Mouse (Mus musculus): ENCODE results near the gene Il13. TPM values are rescaled to one million over a fixed set of nuclear protein-coding genes. Genes with fewer than 3 reads are reported as not detected.

The Il13 gene
- not detected in 2 replicates for total RNA-seq (2012; rRNA removed)
- polyA plus RNA-seq (2012; ENCODE audit: insufficient read depth in 1 of 2, insufficient read length in 2 of 2, low read depth in 1 of 2, low replicate concordance in 2 of 2, missing spikeins in 1 of 2) = not detected

GRCm38 (mm10) chr11:53634556-53634955 lies at the start of gene Il13:
Gene Il13 (minus strand): TSS chr11:53634702.
- Histone ChIP-seq H3K4me3 (ENCODE audit: control insufficient read depth in 1 of 2, insufficient read depth in 1 of 2, low read depth in 2 of 2, low read length in 2 of 2) (no peak within 1 kb of the TSS), H3K79me2 (ENCODE audit: control insufficient read depth, insufficient read depth, low read length, poor library complexity) (no peaks in the 10 kb centered on the region), H3K4me1 (ENCODE audit: control insufficient read depth in 1 of 2, insufficient read depth in 2 of 2, low read length in 2 of 2) (peaks cover 26 to 33% of the 10 kb centered on the region in 2 experiments), H3K27me3 (ENCODE audit: control insufficient read depth in 1 of 2, insufficient read depth in 2 of 2, low read length in 2 of 2) (no peaks in the 10 kb centered on the region), H3K9ac (ENCODE audit: control insufficient read depth, low read depth, low read length, poor library complexity, severe bottlenecking) (no peak within 1 kb of the TSS), H3K27ac (ENCODE audit: control insufficient read depth, low read depth, low read length) (no peak within 1 kb of the TSS), H3K36me3 (ENCODE audit: control insufficient read depth in 1 of 2, insufficient read depth in 2 of 2, low read length in 2 of 2) (peaks cover 0 to 25% of the 10 kb centered on the region in 2 experiments; a peak in 2 of 4 replicates), H3K9me3 (replicated peaks; ENCODE audit: insufficient read depth, low read length) (no peaks in the 10 kb centered on the region)
- DNase-seq (ENCODE audit: low read depth, low spot score) = no peak
- TF ChIP-seq ZNF384 (IDR thresholded peaks at IDR 0.05; ENCODE audit: low read depth, low read length) (peak; percentile 76), EP300 (IDR thresholded peaks at IDR 0.05; ENCODE audit: low read depth in 1 of 2, low read length in 2 of 2) (no peak), RCOR1 (IDR thresholded peaks at IDR 0.05; ENCODE audit: low read depth, low read length) (peak; percentile 51)

DNA sequence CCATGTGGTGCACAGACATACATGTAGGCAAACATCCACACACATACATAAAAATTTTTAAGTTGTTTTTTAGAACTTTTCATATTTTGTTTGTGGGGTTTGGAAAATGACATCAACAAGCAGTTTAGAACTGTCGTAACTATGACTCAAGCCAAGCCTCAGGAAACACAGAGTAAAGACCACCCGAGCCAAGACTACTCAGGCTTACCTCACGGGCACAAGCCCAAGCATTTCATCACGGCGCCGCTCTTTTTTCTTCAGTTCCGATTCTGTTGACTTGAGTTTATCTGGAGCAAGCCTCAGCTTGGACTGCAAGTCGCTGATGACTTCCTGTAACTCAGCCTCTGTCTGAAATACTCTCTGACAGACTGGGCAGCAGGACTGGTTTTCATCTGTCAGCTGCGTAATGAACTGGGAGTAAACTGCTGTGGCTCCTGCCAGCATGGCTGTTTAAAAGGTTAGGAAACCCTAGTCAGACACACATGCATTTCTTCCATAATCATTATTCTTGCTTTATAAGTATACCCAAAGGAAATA lies 48.6 kb upstream of the Il13 start:
- TF ChIP-seq GABPA (IDR thresholded peaks at IDR 0.05; ENCODE audit: low read depth, low read length) (no peak), KAT2A (conservative IDR thresholded peaks at IDR 0.05; ENCODE audit: low read depth, low read length) (no peak), POLR2AphosphoS5 (IDR thresholded peaks at IDR 0.05; ENCODE audit: borderline replicate concordance, low read depth, low read length) (no peak), ZMIZ1 (IDR thresholded peaks at IDR 0.05; ENCODE audit: low read depth, low read length) (no peak), ETS1 (IDR thresholded peaks at IDR 0.05; ENCODE audit: low read depth, low read length) (no peak), USF1 (IDR thresholded peaks at IDR 0.05; ENCODE audit: low read depth, low read length) (no peak), TCF12 (IDR thresholded peaks at IDR 0.05; ENCODE audit: low read depth, low read length) (no peak), ZNF384 (IDR thresholded peaks at IDR 0.05; ENCODE audit: low read depth, low read length) (no peak), MYB (IDR thresholded peaks at IDR 0.05; ENCODE audit: low read depth, low read length) (no peak), UBTF (IDR thresholded peaks at IDR 0.05; ENCODE audit: borderline replicate concordance, insufficient read depth, low read depth, low read length) (no peak), BHLHE40 (IDR thresholded peaks at IDR 0.05; ENCODE audit: borderline replicate concordance, low read depth, low read length) (no peak), POLR2AphosphoS2 (IDR thresholded peaks at IDR 0.05; ENCODE audit: low read length) (no peak), SMC3 (IDR thresholded peaks at IDR 0.05; ENCODE audit: low read depth, low read length) (no peak), TBP (IDR thresholded peaks at IDR 0.05; ENCODE audit: low read depth, low read length) (no peak), CHD2 (IDR thresholded peaks at IDR 0.05; ENCODE audit: low read length) (no peak), MEF2A (IDR thresholded peaks at IDR 0.05; ENCODE audit: extremely low read depth, insufficient replicate concordance, low read depth, low read length, poor library complexity, severe bottlenecking) (no peak), POLR2A (IDR thresholded peaks at IDR 0.05; ENCODE audit: control insufficient read depth in 1 of 2, insufficient read depth in 1 of 2, low read depth in 1 of 2, low read length in 2 of 2, poor library complexity in 1 of 2) (no peak), HCFC1 (IDR thresholded peaks at IDR 0.05; ENCODE audit: low read depth, low read length) (no peak)
- Histone ChIP-seq H3K9ac (ENCODE audit: control insufficient read depth, low read depth, low read length, poor library complexity, severe bottlenecking) (no peak overlapping the region), H3K36me3 (ENCODE audit: control insufficient read depth in 1 of 2, insufficient read depth in 2 of 2, low read length in 2 of 2) (peaks cover 0 to 68% of the 10 kb centered on the region in 2 experiments; a peak in 2 of 4 replicates), H3K4me1 (ENCODE audit: control insufficient read depth in 1 of 2, insufficient read depth in 2 of 2, low read length in 2 of 2) (no peaks in the 10 kb centered on the region; a peak in 1 of 4 replicates), H3K79me2 (ENCODE audit: control insufficient read depth, insufficient read depth, low read length, poor library complexity) (no peaks in the 10 kb centered on the region; the same call in 1 of the 2 replicates), H3K4me3 (ENCODE audit: control insufficient read depth in 1 of 2, insufficient read depth in 1 of 2, low read depth in 2 of 2, low read length in 2 of 2) (no peak overlapping the region), H3K9me3 (replicated peaks; ENCODE audit: insufficient read depth, low read length) (no peaks in the 10 kb centered on the region), H3K27ac (ENCODE audit: control insufficient read depth, low read depth, low read length) (no peak overlapping the region), H3K27me3 (ENCODE audit: control insufficient read depth in 1 of 2, insufficient read depth in 2 of 2, low read length in 2 of 2) (no peaks in the 10 kb centered on the region)
- DNase-seq (ENCODE audit: low read depth, low spot score) = no peak
